Mouse (Mus musculus) cerebral cortex, adult 2 months (tissue): ENCODE results near the gene Fgf5.

Experiments
- WGBS: fragments of 180-500 bp; shearing (Covaris S2); methylation state at CpG from one replicate; pipeline ENCODE4 v1.1.7; 2018; 5-methylcytosine and 5-hydroxymethylcytosine counted together

Gene Fgf5

GRCm38 (mm10) chr5:98253838-98254821 lies at the start of gene Fgf5:
TSS of gene Fgf5 (plus strand) at chr5:98254184.
- WGBS, result 1% methylated on average over 80 of the region's 80 CpGs

GRCm38 (mm10) chr5:98212501-98212900 lies 41.5 kb upstream of the Fgf5 start:
- 32% methylated on average over 4 of the region's 4 CpGs for WGBS

DNA sequence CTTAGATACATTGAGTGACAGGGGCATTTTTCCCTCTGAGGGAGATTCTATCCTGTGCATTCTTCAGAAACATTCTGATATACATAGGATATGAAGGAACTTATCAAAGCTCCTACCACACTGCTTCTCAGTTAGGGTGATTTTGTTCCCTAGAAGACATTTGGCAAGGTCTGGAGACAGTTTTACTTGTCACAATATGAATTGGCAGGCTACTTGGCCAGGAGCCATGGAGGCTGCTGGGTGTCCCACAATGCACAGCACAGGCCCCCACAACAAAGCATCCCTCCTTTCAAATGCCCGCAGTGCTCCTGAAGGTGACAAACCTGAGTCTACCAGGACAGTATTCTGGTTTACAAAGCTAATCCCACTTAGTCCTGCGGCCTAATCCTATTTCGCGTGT lies 32.0 kb upstream of the Fgf5 start:
- 78% methylated on average over 4 of the region's 4 CpGs for WGBS

- WGBS, result 64% methylated on average over 2 of the region's 2 CpGs
Observed at GRCm38 (mm10) chr5:98226710-98227109, 27.3 kb upstream of the Fgf5 start.

DNA sequence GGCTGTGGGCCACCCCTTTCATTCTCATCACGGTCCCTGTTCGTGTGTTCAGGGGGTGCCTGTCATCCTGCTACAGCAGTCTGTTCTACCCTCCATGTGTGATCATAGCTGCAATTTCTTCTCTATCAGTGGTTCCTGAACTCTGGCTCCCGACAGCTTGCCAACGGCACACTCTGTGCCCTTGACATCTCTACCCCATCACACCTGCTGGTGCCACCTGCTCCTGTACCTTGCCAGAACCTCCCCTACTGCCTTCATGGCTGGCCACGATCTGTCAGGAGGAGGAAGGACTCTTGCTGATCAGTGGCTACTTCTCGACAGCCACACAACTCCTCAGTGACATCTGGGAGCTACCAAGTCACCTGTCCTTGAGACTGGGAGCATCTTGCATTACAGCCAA lies 24.5 kb upstream of the Fgf5 start:
- 79% methylated on average over 6 of the region's 6 CpGs for WGBS

DNA sequence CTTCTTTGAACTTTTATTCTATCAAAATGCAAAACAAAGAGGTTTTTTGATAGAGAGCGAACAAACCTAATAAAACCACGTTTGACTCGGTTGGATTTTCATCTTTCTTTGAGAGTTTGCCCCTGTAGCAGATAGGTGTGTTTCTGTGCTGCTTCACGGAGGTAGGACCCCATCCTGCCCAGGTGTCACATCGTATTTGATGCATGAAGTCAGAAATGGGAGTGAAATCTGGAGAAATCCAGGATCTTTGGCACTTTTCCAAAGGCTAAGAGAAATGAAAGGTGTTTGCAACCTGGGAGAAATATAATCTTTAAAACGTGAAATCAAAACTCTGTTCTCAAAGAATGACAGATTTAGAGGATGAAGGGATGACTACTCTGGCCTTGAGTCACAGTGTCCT lies 15.5 kb upstream of the Fgf5 start:
- WGBS, result 89% methylated on average over 6 of the region's 6 CpGs

DNA sequence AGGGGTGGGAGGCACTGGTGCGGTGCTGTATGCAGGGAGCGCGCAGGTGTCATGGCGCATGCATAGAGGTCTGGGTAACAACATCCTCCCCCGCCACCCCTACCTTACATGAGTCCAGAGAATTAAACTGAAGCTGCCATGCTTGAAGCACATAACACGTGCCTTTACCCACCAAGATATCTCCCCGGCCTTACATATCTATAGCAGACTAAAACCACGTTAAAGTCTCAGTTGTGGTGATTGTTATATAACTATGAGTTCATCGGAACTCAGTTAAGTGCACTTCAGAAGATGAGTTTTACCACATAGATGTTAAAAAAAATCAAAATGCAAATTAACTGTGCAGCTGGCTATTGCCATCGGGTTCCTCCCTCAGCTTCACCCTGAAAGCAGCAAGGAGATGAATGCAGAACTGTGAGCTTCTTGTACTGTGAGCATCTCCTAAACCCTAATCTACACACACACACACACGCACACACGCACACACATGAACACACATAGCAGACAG lies 12.6 kb upstream of the Fgf5 start:
- WGBS, result 85% methylated on average over 12 of the region's 12 CpGs

GRCm38 (mm10) chr5:98245303-98245702 lies 8.7 kb upstream of the Fgf5 start:
- WGBS, result 43% methylated on average over 8 of the region's 8 CpGs

GRCm38 (mm10) chr5:98245976-98246375 lies 8.0 kb upstream of the Fgf5 start:
- WGBS, result 27% methylated on average over 4 of the region's 4 CpGs

GRCm38 (mm10) chr5:98246826-98247225 lies 7.2 kb upstream of the Fgf5 start:
- 73% methylated on average over 7 of the region's 7 CpGs for WGBS

GRCm38 (mm10) chr5:98247516-98247915 lies 6.5 kb upstream of the Fgf5 start:
- 35% methylated on average over 2 of the region's 2 CpGs for WGBS

- WGBS, result 60% methylated on average over 6 of the region's 6 CpGs
Observed at GRCm38 (mm10) chr5:98253147-98253546, 837 bp upstream of the Fgf5 start.

GRCm38 (mm10) chr5:98255176-98255575 lies 1.2 kb downstream of the Fgf5 start:
- WGBS, result 9% methylated on average over 12 of the region's 12 CpGs

DNA sequence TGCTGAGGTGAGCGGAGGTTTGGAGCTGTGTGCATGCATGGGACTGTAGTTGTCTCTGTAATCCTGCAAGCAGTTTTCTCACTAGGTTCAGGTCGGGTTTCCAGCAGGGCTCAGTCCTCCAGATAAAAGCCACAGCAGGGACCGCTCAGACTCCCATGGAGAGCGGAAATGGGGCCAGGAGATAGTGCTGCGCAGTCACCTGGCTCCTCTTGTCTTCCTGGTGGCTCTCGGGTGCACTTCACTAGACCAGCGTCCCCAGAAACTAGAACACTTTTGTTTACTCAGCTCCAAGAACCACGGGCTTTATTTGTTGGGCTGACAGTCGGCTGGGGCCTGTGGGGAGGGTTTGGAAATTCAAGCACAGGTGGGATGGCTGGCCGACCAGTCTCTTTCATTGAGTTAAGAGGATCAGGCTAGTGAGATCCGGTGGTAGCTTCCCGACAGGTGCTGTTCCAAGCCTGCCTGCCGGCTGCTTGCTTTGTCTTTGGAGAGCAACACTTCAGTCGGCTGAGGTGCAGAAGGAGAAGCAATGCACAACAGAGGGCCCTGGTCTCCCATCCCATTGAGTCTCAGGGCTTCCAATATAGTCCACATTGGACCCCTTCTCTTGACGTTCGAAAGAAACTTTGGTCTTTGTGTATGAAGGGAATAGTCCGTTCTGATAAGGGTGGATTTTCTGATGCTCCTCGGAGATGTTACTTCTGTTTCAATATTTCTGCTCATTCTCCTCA lies 1.9 kb downstream of the Fgf5 start:
- WGBS, result 41% methylated on average over 18 of the region's 18 CpGs

DNA sequence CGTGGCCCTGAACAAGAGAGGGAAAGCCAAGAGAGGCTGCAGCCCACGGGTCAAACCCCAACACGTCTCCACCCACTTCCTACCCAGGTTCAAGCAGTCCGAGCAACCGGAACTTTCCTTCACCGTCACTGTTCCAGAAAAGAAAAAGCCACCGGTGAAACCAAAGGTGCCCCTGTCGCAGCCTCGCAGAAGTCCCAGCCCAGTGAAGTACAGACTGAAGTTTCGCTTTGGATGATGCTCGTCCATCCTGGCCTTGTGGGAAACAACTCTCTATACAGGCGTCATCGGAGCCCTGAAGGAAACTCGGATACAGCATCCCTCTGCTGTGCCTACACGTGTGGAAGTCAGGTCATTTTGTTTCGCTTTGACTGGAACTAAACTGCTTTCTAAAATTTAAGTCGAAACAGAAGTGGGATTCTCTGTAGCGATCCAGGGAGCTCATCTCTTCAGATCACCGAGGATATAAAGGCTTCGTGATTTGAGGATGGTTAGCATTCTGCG lies 21.4 kb downstream of the Fgf5 start:
- 91% methylated on average over 21 of the region's 21 CpGs for WGBS

DNA sequence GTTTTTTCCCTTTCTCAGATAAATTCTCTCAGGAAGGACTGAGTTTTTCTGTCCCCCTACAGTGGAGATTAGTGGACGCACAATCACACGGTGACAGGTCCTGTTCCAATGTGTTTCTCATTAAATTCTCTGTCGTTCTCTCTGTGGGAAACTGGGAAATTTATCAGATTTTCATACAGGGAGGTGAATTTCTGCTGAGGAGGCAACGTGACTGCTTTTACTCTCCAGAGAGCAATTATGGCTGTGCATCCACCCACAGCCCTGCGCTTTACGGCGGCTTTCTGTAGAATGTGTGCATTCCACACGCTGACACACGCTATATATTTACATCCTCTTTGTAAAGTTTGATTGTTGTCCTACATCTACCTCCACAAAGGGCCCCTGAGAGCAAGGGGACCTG lies 28.0 kb downstream of the Fgf5 start:
- 27% methylated on average over 9 of the region's 9 CpGs for WGBS

DNA sequence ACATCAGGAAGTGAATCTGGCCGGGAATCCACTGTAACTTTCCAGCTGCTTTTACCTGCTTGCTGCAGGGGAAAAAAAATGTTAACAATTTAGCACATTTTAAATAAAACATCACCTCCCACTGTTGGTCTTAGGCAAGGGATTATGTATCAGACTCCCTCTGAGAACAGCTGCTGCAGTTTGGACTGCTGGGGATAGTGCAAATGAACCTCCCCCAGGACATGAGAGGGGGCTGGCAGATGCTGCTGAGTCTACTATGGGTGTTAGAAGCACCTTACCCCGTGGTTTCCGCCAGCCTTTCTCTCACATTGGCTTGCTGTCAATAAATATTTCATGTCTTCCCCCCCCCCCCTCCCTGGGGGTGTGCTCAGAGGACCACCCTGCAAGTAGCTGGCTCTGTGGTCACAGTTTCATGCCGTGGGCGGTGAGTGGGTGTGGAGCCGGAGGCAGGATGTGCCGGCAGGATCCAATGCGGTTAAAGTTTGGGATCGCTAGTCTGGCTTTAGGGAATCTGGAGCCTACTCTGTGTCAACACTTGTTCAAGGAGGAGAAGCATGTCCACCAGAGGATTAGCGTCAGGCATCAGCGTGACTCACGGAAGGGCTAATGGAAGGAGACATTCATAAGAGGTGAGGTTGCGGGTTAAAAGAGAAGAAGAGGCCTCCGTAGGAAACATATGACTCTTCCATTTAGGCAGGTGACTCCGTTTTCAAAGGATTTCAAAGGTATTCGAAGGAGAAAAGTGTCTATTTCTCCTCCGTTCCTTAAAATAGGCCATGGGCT lies 29.9 kb downstream of the Fgf5 start:
- 46% methylated on average over 17 of the region's 17 CpGs for WGBS

- 83% methylated on average over 8 of the region's 8 CpGs for WGBS
Observed at GRCm38 (mm10) chr5:98290642-98291041, 36.7 kb downstream of the Fgf5 start.

DNA sequence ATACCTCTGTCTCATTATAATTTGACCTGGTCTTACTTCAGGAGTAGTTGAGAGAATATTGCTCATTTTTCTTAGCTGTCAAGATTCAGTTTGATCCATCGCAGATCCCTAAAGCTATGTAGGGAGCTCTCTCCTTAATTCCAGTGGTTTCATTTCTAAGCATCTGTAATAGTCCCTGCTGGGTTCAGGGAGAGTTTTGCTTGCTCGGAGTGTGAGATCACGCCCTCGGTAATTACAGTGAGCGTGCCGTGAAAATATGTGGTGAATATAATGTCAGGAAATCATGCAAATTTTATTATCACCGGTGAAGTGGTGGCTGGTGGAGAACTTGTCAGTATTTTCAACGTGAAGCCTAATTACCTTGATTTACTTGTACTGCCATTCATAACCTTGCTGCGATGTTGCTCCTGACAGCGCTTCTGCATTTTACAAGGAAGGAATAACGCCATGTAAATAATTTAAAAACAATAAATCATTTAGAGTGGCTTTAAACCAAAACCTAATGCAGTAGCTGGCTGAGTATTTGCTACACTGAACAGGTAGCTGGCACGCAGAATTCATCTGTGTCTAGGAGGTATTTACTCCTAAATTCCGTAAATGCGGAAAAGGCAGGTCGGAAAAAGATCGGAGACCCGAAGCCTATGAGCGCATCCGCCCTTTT lies 38.5 kb downstream of the Fgf5 start:
- 8% methylated on average over 19 of the region's 19 CpGs for WGBS

DNA sequence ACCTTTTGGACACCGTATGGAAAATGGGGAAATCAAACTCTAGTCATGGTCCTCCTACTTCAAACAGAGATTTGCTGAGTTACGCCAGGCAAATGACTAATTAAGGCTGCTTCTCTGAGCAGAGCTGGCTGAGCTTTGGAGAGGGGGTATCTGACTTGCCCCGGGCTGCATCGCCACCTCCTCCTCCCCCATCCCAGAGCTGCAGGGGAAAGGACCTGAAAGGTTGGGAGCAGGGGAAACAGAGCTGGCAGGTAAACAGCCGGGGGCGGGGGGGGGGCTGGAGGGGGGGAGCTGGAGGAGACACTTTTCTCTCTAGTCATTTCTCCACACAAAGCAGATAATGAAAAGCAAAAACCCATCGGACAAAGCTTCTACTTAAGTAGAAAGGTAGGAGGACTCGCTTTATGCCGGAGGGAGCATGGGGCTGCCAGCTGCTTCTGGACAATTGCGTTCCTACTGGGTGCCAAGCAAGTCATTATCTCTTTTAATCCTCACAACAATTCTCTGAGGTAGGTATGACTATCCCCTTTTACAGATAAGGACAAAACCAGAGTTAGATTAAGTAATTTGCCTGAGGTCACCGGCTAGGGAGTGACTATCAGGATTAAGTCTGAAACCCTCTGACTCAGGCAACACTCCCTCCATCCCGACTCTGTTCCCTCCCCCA lies 39.2 kb downstream of the Fgf5 start:
- 6% methylated on average over 12 of the region's 12 CpGs for WGBS

- WGBS, result 94% methylated on average over 4 of the region's 4 CpGs
Observed at GRCm38 (mm10) chr5:98300079-98300478, 46.1 kb downstream of the Fgf5 start.
